Mouse (Mus musculus): ENCODE measurements around the gene Iqcf6.
A peak's percentile ranks its signal among the peaks of the same experiment; 100 is the strongest.

Iqcf6 gene

GRCm38 (mm10) chr9:106643787-106644186 lies 17.4 kb downstream of the Iqcf6 start:
- Histone ChIP-seq H3K36me3 (ENCODE audit: insufficient read depth, low read length) (no peaks in the 10 kb centered on the region), H3K9me3 (ENCODE audit: low read length) (no peaks in the 10 kb centered on the region; the same call in 1 of the 2 replicates)

GRCm38 (mm10) chr9:106645684-106646271 lies 19.4 kb downstream of the Iqcf6 start:
- Histone ChIP-seq H3K4me3 (replicated peaks; ENCODE audit: low read length) (no peak overlapping the region; the same call in 1 of the 2 replicates), H3K4me1 (replicated peaks; ENCODE audit: low read depth, low read length) (peaks cover 58% of the 10 kb centered on the region), H3K9me3 (ENCODE audit: low read length) (no peaks in the 10 kb centered on the region; the same call in 1 of the 2 replicates), H3K36me3 (ENCODE audit: insufficient read depth, low read length) (no peaks in the 10 kb centered on the region), H3K27me3 (ENCODE audit: insufficient read depth, low read length) (peaks cover 55% of the 10 kb centered on the region)
- no peak for TF ChIP-seq CTCF (conservative IDR thresholded peaks at IDR 0.05; ENCODE audit: low read length)
- TF ChIP-seq POU5F1 (IDR thresholded peaks at IDR 0.05; ENCODE audit: borderline replicate concordance, low read length): no peak
- peak; percentile 72 for TF ChIP-seq NANOG (IDR thresholded peaks at IDR 0.05; ENCODE audit: borderline replicate concordance, low read length)

More at GRCm38 (mm10) chr9:106643787-106644186, 17.4 kb downstream of the Iqcf6 start:
- H3K4me1 ChIP-seq (replicated peaks; ENCODE audit: low read depth, low read length): peaks cover 50% of the 10 kb centered on the region
- TF ChIP-seq CTCF (conservative IDR thresholded peaks at IDR 0.05; ENCODE audit: low read length) (peak; percentile 57), POU5F1 (IDR thresholded peaks at IDR 0.05; ENCODE audit: borderline replicate concordance, low read length) (no peak)
- 0 out of 2 replicates have a peak overlapping the region, but pooled peaks have one; percentile 23 for H3K4me3 ChIP-seq (replicated peaks; ENCODE audit: low read length)
- H3K27me3 ChIP-seq (ENCODE audit: insufficient read depth, low read length): peaks cover 38% of the 10 kb centered on the region

GRCm38 (mm10) chr9:106647226-106647625 lies 20.8 kb downstream of the Iqcf6 start:
- Histone ChIP-seq H3K4me1 (replicated peaks; ENCODE audit: low read depth, low read length) (peaks cover 62% of the 10 kb centered on the region), H3K27me3 (ENCODE audit: insufficient read depth, low read length) (peaks cover 69% of the 10 kb centered on the region), H3K9me3 (ENCODE audit: low read length) (no peaks in the 10 kb centered on the region; the same call in 1 of the 2 replicates), H3K36me3 (ENCODE audit: insufficient read depth, low read length) (no peaks in the 10 kb centered on the region), H3K4me3 (replicated peaks; ENCODE audit: low read length) (peak overlapping the region; percentile 65)
- TF ChIP-seq POU5F1 (IDR thresholded peaks at IDR 0.05; ENCODE audit: borderline replicate concordance, low read length): no peak
- TF ChIP-seq CTCF (conservative IDR thresholded peaks at IDR 0.05; ENCODE audit: low read length): no peak

- no peaks in the 10 kb centered on the region for H3K9me3 ChIP-seq (ENCODE audit: low read length)
- peaks cover 87% of the 10 kb centered on the region for H3K27me3 ChIP-seq (ENCODE audit: insufficient read depth, low read length)
- H3K4me3 ChIP-seq (replicated peaks; ENCODE audit: low read length): no peak overlapping the region
- peaks cover 4% of the 10 kb centered on the region for H3K36me3 ChIP-seq (ENCODE audit: insufficient read depth, low read length)
- peaks cover 45% of the 10 kb centered on the region for H3K4me1 ChIP-seq (replicated peaks; ENCODE audit: low read depth, low read length)
- TF ChIP-seq POU5F1 (IDR thresholded peaks at IDR 0.05; ENCODE audit: borderline replicate concordance, low read length): no peak
- no peak for TF ChIP-seq NANOG (IDR thresholded peaks at IDR 0.05; ENCODE audit: borderline replicate concordance, low read length)
- 0 out of 2 replicates have a peak, but pooled peaks have one; percentile 5 for TF ChIP-seq CTCF (conservative IDR thresholded peaks at IDR 0.05; ENCODE audit: low read length)
Observed at GRCm38 (mm10) chr9:106652720-106653119, 26.3 kb downstream of the Iqcf6 start.

- H3K36me3 ChIP-seq (ENCODE audit: insufficient read depth, low read length): peaks cover 38% of the 10 kb centered on the region
- TF ChIP-seq CTCF (conservative IDR thresholded peaks at IDR 0.05; ENCODE audit: low read length) (no peak), NANOG (IDR thresholded peaks at IDR 0.05; ENCODE audit: borderline replicate concordance, low read length) (no peak), POU5F1 (IDR thresholded peaks at IDR 0.05; ENCODE audit: borderline replicate concordance, low read length) (no peak)
Observed at GRCm38 (mm10) chr9:106655884-106656720, 29.7 kb downstream of the Iqcf6 start, which contains the start of gene Grm2. Grm2 (minus strand) TSS chr9:106656082.

GRCm38 (mm10) chr9:106656820-106657219 lies 30.4 kb downstream of the Iqcf6 start:
- Histone ChIP-seq H3K9me3 (ENCODE audit: low read length) (no peaks in the 10 kb centered on the region), H3K4me3 (replicated peaks; ENCODE audit: low read length) (no peak overlapping the region), H3K27me3 (ENCODE audit: insufficient read depth, low read length) (peaks cover 47% of the 10 kb centered on the region), H3K36me3 (ENCODE audit: insufficient read depth, low read length) (peaks cover 45% of the 10 kb centered on the region), H3K4me1 (replicated peaks; ENCODE audit: low read depth, low read length) (peaks cover 49% of the 10 kb centered on the region)
- no peak for TF ChIP-seq POU5F1 (IDR thresholded peaks at IDR 0.05; ENCODE audit: borderline replicate concordance, low read length)
- TF ChIP-seq CTCF (conservative IDR thresholded peaks at IDR 0.05; ENCODE audit: low read length): no peak
- no peak for TF ChIP-seq NANOG (IDR thresholded peaks at IDR 0.05; ENCODE audit: borderline replicate concordance, low read length)

More at GRCm38 (mm10) chr9:106655884-106656720, 29.7 kb downstream of the Iqcf6 start, which contains the start of gene Grm2:
- Histone ChIP-seq H3K4me3 (replicated peaks; ENCODE audit: low read length) (peak within 1 kb of the TSS; percentile 81), H3K9me3 (ENCODE audit: low read length) (no peaks in the 10 kb centered on the region), H3K4me1 (replicated peaks; ENCODE audit: low read depth, low read length) (peaks cover 42% of the 10 kb centered on the region), H3K27me3 (ENCODE audit: insufficient read depth, low read length) (peaks cover 54% of the 10 kb centered on the region)

GRCm38 (mm10) chr9:106657592-106657991 lies 31.2 kb downstream of the Iqcf6 start:
- peaks cover 40% of the 10 kb centered on the region for H3K27me3 ChIP-seq (ENCODE audit: insufficient read depth, low read length)
- peaks cover 56% of the 10 kb centered on the region for H3K4me1 ChIP-seq (replicated peaks; ENCODE audit: low read depth, low read length)
- H3K9me3 ChIP-seq (ENCODE audit: low read length): no peaks in the 10 kb centered on the region
- peaks cover 53% of the 10 kb centered on the region for H3K36me3 ChIP-seq (ENCODE audit: insufficient read depth, low read length)
- TF ChIP-seq CTCF (conservative IDR thresholded peaks at IDR 0.05; ENCODE audit: low read length): no peak
- no peak for TF ChIP-seq POU5F1 (IDR thresholded peaks at IDR 0.05; ENCODE audit: borderline replicate concordance, low read length)
- no peak for TF ChIP-seq NANOG (IDR thresholded peaks at IDR 0.05; ENCODE audit: borderline replicate concordance, low read length)
- no peak overlapping the region for H3K4me3 ChIP-seq (replicated peaks; ENCODE audit: low read length)

- Histone ChIP-seq H3K9me3 (ENCODE audit: low read length) (no peaks in the 10 kb centered on the region), H3K27me3 (ENCODE audit: insufficient read depth, low read length) (peaks cover 23% of the 10 kb centered on the region), H3K4me1 (replicated peaks; ENCODE audit: low read depth, low read length) (peaks cover 67% of the 10 kb centered on the region), H3K36me3 (ENCODE audit: insufficient read depth, low read length) (peaks cover 71% of the 10 kb centered on the region), H3K4me3 (replicated peaks; ENCODE audit: low read length) (no peak overlapping the region)
- TF ChIP-seq NANOG (IDR thresholded peaks at IDR 0.05; ENCODE audit: borderline replicate concordance, low read length) (no peak), CTCF (conservative IDR thresholded peaks at IDR 0.05; ENCODE audit: low read length) (no peak), POU5F1 (IDR thresholded peaks at IDR 0.05; ENCODE audit: borderline replicate concordance, low read length) (no peak)
Observed at GRCm38 (mm10) chr9:106659441-106659840, 33.1 kb downstream of the Iqcf6 start.

Data from E14TG2a.4 (cell line).